Mouse (Mus musculus) liver, embryonic 12.5 days (tissue): ENCODE data around the gene Olfr12. TPM values are rescaled to one million over a fixed set of nuclear protein-coding genes. Genes with fewer than 3 reads are reported as not detected.

Experiments used
- ATAC-seq: fragments of 200-750 bp; cut with Nextera tagmentation; 2 replicates; pipeline ENCODE4 v1.8.0; 2017; ENCODE audit warnings: moderate number of reproducible peaks, mild to moderate bottlenecking, moderate library complexity
- H3K27ac ChIP-seq: fragments of 300-500 bp; sonication (generic); 2 replicates; pipeline ENCODE4 v1.5.1; 2016; ENCODE audit warnings: mild to moderate bottlenecking
- H3K27me3 ChIP-seq: fragments of 300-500 bp; sonication (generic); replicated peaks from 2 replicates; pipeline ENCODE4 v1.6.1; 2016; ENCODE audit warnings: mild to moderate bottlenecking, moderate library complexity
- H3K36me3 ChIP-seq: fragments of 300-500 bp; sonication (generic); 2 replicates; pipeline ENCODE4 v1.6.1; 2016; ENCODE audit warnings: mild to moderate bottlenecking, moderate library complexity
- H3K4me1 ChIP-seq: fragments of 300-500 bp; sonication (generic); 2 replicates; pipeline ENCODE4 v1.6.1; 2016
- H3K4me2 ChIP-seq: fragments of 300-500 bp; sonication (generic); 2 replicates; pipeline ENCODE4 v1.6.1; 2016; ENCODE audit warnings: mild to moderate bottlenecking, moderate library complexity
- H3K4me3 ChIP-seq: fragments of 300-500 bp; sonication (generic); 2 replicates; pipeline ENCODE4 v1.5.1; 2016; ENCODE audit warnings: mild to moderate bottlenecking, moderate library complexity
- H3K9ac ChIP-seq: fragments of 300-500 bp; sonication (generic); 2 replicates; pipeline ENCODE4 v1.6.1; 2016; ENCODE audit warnings: mild to moderate bottlenecking, moderate library complexity
- H3K9me3 ChIP-seq: fragments of 300-500 bp; sonication (generic); replicated peaks from 2 replicates; pipeline ENCODE4 v1.6.1; 2016; ENCODE audit warnings: mild to moderate bottlenecking, moderate library complexity
- WGBS: fragments of 180-500 bp; shearing (Covaris S2); methylation state at CpG from one replicate; pipeline ENCODE4 v1.1.7; 2016; ENCODE audit not compliant: insufficient replicate concordance; 5-methylcytosine and 5-hydroxymethylcytosine counted together
- polyA plus RNA-seq: library from polyadenylated mRNA; unstranded; fragments of >200 nt; fragmentation: Nextera tagmentation; extraction: Ambion mirVana; gene quantifications from 2 replicates; pipeline ENCODE4 v1.2.1, GENCODE M21; 2016

Gene Olfr12
- polyA plus RNA-seq: not detected in 2 replicates

DNA sequence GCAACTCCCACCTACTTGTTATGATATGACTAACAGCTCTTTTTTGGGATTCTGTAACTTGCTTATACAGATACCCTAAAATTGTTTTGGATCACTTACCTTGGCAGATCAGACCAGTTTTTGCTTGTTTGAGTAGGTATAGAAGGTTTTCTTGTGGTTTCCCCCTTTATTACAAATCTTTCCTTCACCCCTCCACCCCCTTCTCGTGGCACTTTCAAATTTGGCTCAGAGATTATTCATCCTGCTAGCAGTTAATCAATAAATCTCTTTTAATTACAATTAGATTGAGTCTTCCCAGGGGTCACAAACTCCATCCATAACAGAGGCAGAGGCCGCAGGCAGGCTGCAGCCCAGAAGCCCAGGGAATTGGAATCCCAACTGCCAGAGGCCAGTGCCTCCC, at the start of gene Olfr12:
Gene Olfr12 (plus strand): TSS at position 301 of the 400 bp plus-strand sequence.
- WGBS: 49% methylated on average over 2 of the region's 2 CpGs
- Histone ChIP-seq H3K4me3 (no peak within 1 kb of the TSS), H3K27ac (no peak within 1 kb of the TSS), H3K9me3 (no peaks in the 10 kb centered on the region), H3K36me3 (no peaks in the 10 kb centered on the region), H3K27me3 (0 out of 2 replicates have a peak, but pooled peaks cover 6% of the 10 kb centered on the region), H3K9ac (no peak within 1 kb of the TSS), H3K4me1 (no peaks in the 10 kb centered on the region), H3K4me2 (no peak within 1 kb of the TSS)
- ATAC-seq: no peak

DNA sequence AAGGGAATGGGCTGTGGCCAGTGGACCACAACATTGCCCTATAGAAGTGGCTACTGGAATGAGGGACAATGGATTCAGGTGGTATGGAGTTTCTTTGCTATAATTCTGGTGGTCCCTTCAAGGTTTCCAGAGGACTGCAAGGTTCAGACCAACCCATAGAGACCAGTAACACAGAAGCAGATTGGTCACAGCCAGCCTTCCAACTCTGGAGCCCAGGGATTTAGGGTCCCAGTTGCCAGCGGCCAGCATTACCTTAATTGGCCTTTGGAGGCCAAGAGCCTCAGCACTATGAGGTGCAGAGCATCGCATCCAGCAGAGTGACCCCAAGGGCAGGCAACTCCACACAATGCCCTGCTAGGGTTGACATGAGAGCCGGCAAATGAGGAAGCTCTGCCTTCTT, 46.6 kb upstream of the Olfr12 start, which contains the start of gene Olfr1413:
Gene Olfr1413 (plus strand): TSS at position 301 of the 400 bp plus-strand sequence.
- no peak within 1 kb of the TSS for H3K4me2 ChIP-seq
- no peak within 1 kb of the TSS for H3K9ac ChIP-seq
- H3K27me3 ChIP-seq: no peaks in the 10 kb centered on the region
- WGBS: 78% methylated on average over 3 of the region's 3 CpGs
- H3K9me3 ChIP-seq: no peaks in the 10 kb centered on the region
- no peak within 1 kb of the TSS for H3K4me3 ChIP-seq
- H3K36me3 ChIP-seq: no peaks in the 10 kb centered on the region
- ATAC-seq: no peak
- no peaks in the 10 kb centered on the region for H3K4me1 ChIP-seq
- H3K27ac ChIP-seq: no peak within 1 kb of the TSS

DNA sequence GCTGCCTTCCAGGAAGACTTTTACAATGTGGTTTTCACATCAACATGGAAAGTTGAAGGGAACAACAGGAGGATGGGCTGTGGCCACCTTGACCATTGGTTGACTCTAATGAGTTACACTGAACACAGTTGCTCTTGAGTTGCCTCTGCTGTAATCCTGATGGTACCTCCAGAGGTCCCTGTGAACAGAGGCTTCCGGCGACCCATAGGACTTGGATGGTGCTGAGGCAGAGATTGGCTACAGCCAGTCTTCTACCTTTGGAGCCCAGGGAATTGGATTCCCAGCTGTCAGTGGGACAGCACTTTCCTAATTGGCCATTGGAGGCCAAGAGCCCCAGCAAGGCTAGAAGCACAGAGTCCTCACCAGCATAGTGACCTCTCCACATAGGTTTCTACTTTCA, 32.1 kb upstream of the Olfr12 start, which contains the start of gene Olfr1412:
Gene Olfr1412 (plus strand): TSS at position 301 of the 400 bp plus-strand sequence.
- H3K36me3 ChIP-seq: no peaks in the 10 kb centered on the region
- ATAC-seq: no peak
- WGBS: 69% methylated on average over 2 of the region's 2 CpGs
- no peaks in the 10 kb centered on the region for H3K27me3 ChIP-seq
- no peaks in the 10 kb centered on the region for H3K9me3 ChIP-seq
- no peak within 1 kb of the TSS for H3K4me2 ChIP-seq
- H3K4me3 ChIP-seq: no peak within 1 kb of the TSS
- no peak within 1 kb of the TSS for H3K27ac ChIP-seq
- no peak within 1 kb of the TSS for H3K9ac ChIP-seq
- no peaks in the 10 kb centered on the region for H3K4me1 ChIP-seq

DNA sequence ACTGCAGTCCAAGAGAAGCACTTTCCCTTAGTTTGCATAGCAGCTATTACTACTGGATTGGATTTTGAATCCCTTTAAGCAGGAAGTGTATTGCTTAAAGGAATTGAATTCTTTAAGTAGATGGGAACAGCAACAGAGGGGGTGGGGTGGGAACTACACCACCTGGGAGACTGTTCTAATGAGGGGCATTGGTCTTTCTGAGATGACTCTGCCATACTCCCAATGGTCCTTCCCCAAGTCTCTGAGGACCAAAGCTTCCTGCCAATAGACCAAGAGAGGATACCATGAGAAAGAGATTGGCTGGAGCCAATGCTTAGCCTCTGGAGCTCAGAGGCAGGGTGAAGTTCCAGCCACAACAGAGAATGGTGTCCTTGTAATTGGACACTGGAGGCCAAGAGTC, 23.5 kb upstream of the Olfr12 start, which contains the start of gene Olfr1411:
Gene Olfr1411 (plus strand): TSS at position 301 of the 400 bp plus-strand sequence.
- H3K36me3 ChIP-seq: no peaks in the 10 kb centered on the region
- H3K27ac ChIP-seq: no peak within 1 kb of the TSS
- no peak within 1 kb of the TSS for H3K4me2 ChIP-seq
- ATAC-seq: no peak
- H3K9me3 ChIP-seq: no peaks in the 10 kb centered on the region
- no peak within 1 kb of the TSS for H3K4me3 ChIP-seq
- no peaks in the 10 kb centered on the region for H3K27me3 ChIP-seq
- no peak within 1 kb of the TSS for H3K9ac ChIP-seq
- H3K4me1 ChIP-seq: no peaks in the 10 kb centered on the region

DNA sequence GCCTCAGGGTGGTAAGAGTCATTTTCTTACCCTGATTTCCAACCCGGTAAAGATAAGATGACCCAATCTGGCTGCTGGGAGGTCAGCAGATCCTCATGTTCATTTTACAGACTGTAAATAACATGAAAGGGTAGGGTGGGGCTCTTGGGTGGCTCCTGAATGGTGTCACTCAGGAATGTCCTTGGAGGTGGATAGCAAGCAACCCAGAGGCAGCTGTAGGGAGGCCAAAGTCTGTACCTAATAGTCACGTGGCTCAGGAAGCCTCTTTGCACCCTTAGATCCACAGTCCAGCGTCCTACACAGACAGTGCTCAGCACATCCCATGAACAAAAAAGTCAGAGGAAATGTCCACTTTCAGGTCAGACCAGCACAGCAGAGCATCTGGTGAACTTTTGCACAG, 21.6 kb upstream of the Olfr12 start:
- Histone ChIP-seq H3K36me3 (no peaks in the 10 kb centered on the region), H3K4me3 (no peak overlapping the region), H3K27me3 (no peaks in the 10 kb centered on the region), H3K4me1 (no peaks in the 10 kb centered on the region), H3K27ac (no peak overlapping the region), H3K9ac (no peak overlapping the region), H3K9me3 (no peaks in the 10 kb centered on the region), H3K4me2 (no peak overlapping the region)
- 67% methylated on average over 3 of the region's 3 CpGs for WGBS
- ATAC-seq: no peak

DNA sequence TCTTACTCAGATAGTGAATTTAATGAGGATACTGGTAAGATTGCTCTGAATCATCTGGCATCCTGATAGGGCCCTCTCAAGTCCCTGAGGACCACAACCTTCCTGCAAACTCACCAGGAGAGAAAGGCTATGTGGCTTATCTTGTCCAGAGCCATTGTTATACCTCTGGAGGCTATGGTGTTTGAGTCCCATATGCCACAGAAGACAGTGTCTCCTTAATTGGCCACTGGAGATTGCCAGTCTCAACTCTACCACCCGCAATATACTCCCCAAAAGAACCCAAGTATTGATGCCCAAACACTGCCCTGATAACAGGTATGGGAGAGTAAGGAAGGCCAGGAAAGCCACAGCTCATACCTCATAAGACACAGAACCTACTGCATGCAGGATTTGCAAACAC, 12.1 kb upstream of the Olfr12 start, which contains the start of gene Olfr1410:
Gene Olfr1410 (plus strand): TSS at position 301 of the 400 bp plus-strand sequence.
- H3K4me2 ChIP-seq: no peak within 1 kb of the TSS
- 56% methylated on average over 1 of the region's 1 CpGs for WGBS

DNA sequence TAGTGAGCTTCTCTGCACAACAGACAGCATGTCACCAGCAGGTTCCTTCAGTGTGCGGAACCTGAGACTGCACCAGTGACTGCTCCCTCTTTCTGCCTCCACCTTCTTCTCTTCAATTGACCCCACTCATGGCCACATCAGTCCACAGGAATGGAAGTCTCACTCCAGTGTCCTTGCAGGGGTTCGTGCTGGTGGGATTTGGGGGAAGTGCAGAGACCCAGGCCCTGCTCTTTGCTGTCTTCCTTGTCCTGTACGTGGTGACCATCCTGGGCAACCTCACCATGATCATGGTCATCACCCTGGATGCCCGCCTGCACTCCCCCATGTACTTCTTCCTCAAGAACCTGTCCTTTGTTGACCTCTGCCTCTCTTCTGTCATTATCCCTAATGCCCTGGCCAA, 9.9 kb upstream of the Olfr12 start:
- no peaks in the 10 kb centered on the region for H3K36me3 ChIP-seq
- no peak overlapping the region for H3K27ac ChIP-seq
- no peaks in the 10 kb centered on the region for H3K4me1 ChIP-seq
- no peaks in the 10 kb centered on the region for H3K9me3 ChIP-seq
- no peak overlapping the region for H3K4me2 ChIP-seq
- H3K9ac ChIP-seq: no peak overlapping the region
- no peak for ATAC-seq
- H3K27me3 ChIP-seq: peaks cover 6% of the 10 kb centered on the region; the same call in 1 of the 2 replicates
- no peak overlapping the region for H3K4me3 ChIP-seq
- 51% methylated on average over 4 of the region's 4 CpGs for WGBS

More for the DNA sequence above, 12.1 kb upstream of the Olfr12 start, which contains the start of gene Olfr1410:
- H3K9ac ChIP-seq: no peak within 1 kb of the TSS
- H3K36me3 ChIP-seq: no peaks in the 10 kb centered on the region
- peaks cover 4% of the 10 kb centered on the region; the same call in 1 of the 2 replicates for H3K27me3 ChIP-seq
- H3K4me3 ChIP-seq: no peak within 1 kb of the TSS
- H3K4me1 ChIP-seq: no peaks in the 10 kb centered on the region
- H3K27ac ChIP-seq: no peak within 1 kb of the TSS
- no peaks in the 10 kb centered on the region for H3K9me3 ChIP-seq
- ATAC-seq: no peak

DNA sequence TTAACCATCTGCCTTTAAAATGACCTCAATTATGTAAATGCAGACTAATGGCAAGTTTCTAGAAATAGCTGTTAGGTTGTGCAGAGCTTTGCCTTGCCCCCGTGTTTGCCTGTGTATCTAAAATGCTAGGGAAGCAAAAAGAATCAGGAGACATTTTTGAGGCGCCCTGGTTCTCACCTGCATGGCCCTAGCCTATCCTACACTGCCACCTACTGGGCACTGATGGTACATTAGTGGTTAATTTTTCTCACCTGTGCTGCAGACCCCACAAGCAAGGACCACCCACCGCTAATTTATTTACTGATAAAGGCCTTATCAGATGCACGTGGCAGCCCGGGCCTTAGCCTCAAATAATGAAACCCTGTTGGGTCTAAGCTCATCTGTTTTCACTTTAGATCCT, 6.6 kb upstream of the Olfr12 start:
- H3K27me3 ChIP-seq: peaks cover 6% of the 10 kb centered on the region; the same call in 1 of the 2 replicates
- no peak overlapping the region for H3K4me2 ChIP-seq
- no peak overlapping the region for H3K27ac ChIP-seq
- H3K4me3 ChIP-seq: no peak overlapping the region
- H3K36me3 ChIP-seq: no peaks in the 10 kb centered on the region
- no peaks in the 10 kb centered on the region for H3K4me1 ChIP-seq
- ATAC-seq: no peak
- WGBS: 7% methylated on average over 5 of the region's 5 CpGs
- no peaks in the 10 kb centered on the region for H3K9me3 ChIP-seq
- no peak overlapping the region for H3K9ac ChIP-seq

DNA sequence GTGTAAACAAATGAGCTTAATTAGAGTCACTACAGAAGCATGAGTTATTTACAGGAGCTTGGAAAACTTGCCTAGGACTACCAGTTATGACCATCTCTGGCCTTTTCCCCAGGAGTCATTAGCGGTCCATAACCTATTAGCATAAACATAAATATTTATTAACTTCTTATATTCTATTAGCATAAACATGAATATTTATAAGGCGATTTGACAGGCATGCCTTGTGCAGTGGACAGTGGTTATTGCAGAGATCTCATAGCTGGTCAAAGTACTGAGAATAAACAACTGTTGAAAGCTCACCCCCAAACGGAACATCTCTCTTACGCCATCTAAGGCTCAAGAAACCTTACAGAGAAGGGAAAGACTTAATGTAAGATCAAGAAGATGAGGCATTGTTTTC, 4.4 kb upstream of the Olfr12 start:
- no peaks in the 10 kb centered on the region for H3K4me1 ChIP-seq
- WGBS: 37% methylated on average over 4 of the region's 4 CpGs
- H3K4me2 ChIP-seq: no peak overlapping the region
- no peak for ATAC-seq
- H3K9me3 ChIP-seq: no peaks in the 10 kb centered on the region
- no peak overlapping the region for H3K27ac ChIP-seq
- no peaks in the 10 kb centered on the region for H3K36me3 ChIP-seq
- H3K4me3 ChIP-seq: no peak overlapping the region
- H3K9ac ChIP-seq: no peak overlapping the region
- peaks cover 6% of the 10 kb centered on the region; the same call in 1 of the 2 replicates for H3K27me3 ChIP-seq

DNA sequence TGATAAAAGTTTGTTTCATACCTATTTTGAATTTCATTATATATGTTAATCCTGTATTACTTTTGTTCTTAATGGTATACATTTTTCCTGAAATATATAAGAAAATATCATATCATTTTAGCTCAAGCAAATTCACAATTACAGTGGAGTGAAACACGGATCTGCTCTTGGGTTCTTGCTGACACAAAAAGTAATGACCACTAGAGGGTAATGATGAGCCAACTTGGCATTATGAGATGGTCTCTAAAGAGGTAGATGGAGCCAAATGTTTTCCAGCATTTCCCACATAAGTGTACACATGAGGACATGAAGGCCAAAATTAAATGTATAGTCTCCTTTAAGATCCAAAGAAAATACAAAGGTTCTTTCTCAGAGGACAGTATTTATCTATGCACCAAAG, 3.1 kb upstream of the Olfr12 start:
- peaks cover 10% of the 10 kb centered on the region; the same call in 1 of the 2 replicates for H3K27me3 ChIP-seq

DNA sequence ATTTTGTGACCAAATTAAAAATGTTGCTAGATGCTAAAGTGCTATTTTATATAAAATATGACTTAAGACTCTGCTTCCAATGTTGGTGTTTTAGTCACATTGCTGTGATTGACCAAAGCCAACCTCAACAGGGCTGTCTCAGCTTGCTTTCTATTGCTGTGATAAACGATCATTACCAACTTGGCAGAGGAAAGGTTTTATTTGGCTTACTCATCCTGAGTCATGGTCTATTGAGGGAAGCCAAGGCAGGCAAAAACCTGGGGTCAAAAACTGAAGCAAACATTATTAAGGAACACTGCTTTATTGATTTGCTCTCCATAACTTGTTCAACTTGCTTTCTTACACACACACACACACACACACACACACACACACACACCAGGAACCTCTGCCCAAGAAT, 1.5 kb upstream of the Olfr12 start:
- H3K4me3 ChIP-seq: no peak overlapping the region
- H3K27me3 ChIP-seq: peaks cover 6% of the 10 kb centered on the region; the same call in 1 of the 2 replicates
- no peak overlapping the region for H3K9ac ChIP-seq
- H3K4me1 ChIP-seq: no peaks in the 10 kb centered on the region
- H3K4me2 ChIP-seq: no peak overlapping the region
- no peak for ATAC-seq
- no peak overlapping the region for H3K27ac ChIP-seq
- WGBS: 50% methylated on average over 1 of the region's 1 CpGs
- H3K9me3 ChIP-seq: no peaks in the 10 kb centered on the region
- no peaks in the 10 kb centered on the region for H3K36me3 ChIP-seq

More for the DNA sequence above, 3.1 kb upstream of the Olfr12 start:
- H3K9me3 ChIP-seq: no peaks in the 10 kb centered on the region
- no peaks in the 10 kb centered on the region for H3K4me1 ChIP-seq
- H3K4me2 ChIP-seq: no peak overlapping the region
- no peaks in the 10 kb centered on the region for H3K36me3 ChIP-seq
- H3K9ac ChIP-seq: no peak overlapping the region
- no peak overlapping the region for H3K4me3 ChIP-seq
- ATAC-seq: no peak
- 10% methylated on average over 1 of the region's 1 CpGs for WGBS
- no peak overlapping the region for H3K27ac ChIP-seq

DNA sequence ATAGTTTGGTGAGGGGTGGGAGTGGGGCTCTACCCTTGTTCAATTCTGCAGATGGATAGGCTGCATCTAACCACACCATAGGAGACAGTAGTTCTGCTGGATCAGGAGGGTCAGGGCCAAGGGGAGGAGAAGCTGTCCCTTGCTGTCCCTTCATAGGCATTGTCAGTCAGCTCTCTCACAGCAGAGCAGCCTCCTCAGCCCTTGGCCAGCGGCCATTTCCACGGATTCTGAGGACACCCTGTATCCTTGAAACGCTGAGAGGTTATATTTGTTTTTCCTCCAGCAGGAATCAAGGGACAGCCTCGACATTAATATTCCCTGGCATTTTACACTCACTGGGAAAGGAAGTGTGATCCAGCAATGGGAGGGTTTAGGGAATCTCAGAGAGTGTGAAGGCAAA, 772 bp downstream of the Olfr12 start:
- no peak for ATAC-seq
- no peak overlapping the region for H3K4me3 ChIP-seq
- no peak overlapping the region for H3K9ac ChIP-seq
- no peak overlapping the region for H3K4me2 ChIP-seq
- 0 out of 2 replicates have a peak, but pooled peaks cover 6% of the 10 kb centered on the region for H3K27me3 ChIP-seq
- no peaks in the 10 kb centered on the region for H3K4me1 ChIP-seq
- H3K36me3 ChIP-seq: no peaks in the 10 kb centered on the region
- WGBS: 42% methylated on average over 4 of the region's 4 CpGs
- H3K9me3 ChIP-seq: no peaks in the 10 kb centered on the region
- no peak overlapping the region for H3K27ac ChIP-seq

DNA sequence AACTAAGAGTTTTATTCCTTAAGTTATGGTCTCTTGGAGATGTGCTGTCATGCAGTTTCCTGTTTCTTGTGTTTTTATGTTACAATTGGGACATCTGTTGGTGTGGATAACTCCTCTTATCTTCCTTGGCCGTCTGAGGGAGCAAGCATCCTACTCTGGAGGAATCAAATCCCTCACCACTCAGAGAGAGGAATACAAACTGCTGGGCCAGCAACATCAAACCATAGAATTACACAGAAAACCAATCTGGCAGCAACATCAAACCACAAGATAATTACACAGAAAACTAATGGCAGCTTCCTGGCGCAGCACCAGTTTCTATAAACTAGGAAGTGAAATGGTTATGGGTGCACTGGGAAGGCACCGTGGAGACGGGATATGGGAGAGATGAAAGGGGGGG, 10.6 kb downstream of the Olfr12 start:
- H3K9me3 ChIP-seq: no peaks in the 10 kb centered on the region
- WGBS: 48% methylated on average over 4 of the region's 4 CpGs
- H3K4me2 ChIP-seq: no peak overlapping the region
- peaks cover 4% of the 10 kb centered on the region; the same call in 1 of the 2 replicates for H3K27me3 ChIP-seq
- H3K27ac ChIP-seq: no peak overlapping the region
- no peak overlapping the region for H3K4me3 ChIP-seq
- no peaks in the 10 kb centered on the region for H3K4me1 ChIP-seq
- H3K9ac ChIP-seq: no peak overlapping the region
- H3K36me3 ChIP-seq: no peaks in the 10 kb centered on the region
- no peak for ATAC-seq
